Mouse (Mus musculus): ENCODE results near the gene Adh5. TPM values are rescaled to one million over a fixed set of nuclear protein-coding genes. Genes with fewer than 3 reads are reported as not detected.
"Not testable (repeated sequence)": the region's sequence is repeated elsewhere in the genome, so short reads cannot be mapped to it uniquely, and the experiment has no call there.

Adh5 gene
- total and polyA plus RNA-seq, 3 experiments = 384 to 487 (median 468) TPM

DNA sequence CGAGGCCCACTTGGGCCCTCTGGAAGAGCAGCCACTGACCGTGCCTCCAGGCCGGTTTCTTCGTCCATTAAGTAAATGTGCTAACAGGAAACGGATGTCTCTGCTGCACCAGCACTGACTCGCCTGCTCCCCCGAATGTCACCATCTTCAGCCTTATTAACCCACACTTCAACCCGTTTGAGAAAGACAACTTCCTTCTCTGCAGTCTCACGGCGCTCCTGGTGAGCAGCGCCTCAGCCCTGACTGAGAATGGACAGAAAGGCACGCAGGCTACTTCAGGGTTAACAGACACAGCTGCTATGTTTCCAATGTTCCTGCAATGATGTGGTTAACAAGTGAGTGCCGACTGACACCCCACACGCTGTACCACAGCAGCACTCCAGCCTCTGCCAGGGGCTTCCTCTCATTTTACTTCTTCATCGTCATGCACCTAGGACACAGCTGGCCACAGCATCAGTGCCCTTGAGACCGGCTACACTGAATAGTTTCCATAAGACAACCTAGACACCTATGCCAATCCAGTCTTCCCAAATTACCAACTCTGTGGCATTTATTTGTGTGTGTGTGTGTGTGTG is 21.8 kb downstream of the Adh5 start:
- Histone ChIP-seq H3K9ac (ENCODE audit: insufficient read depth, low read depth) (no peak overlapping the region), H3K4me1 (ENCODE audit: control insufficient read depth in 1 of 2, insufficient read depth in 2 of 2) (peaks cover 0 to 3% of the 10 kb centered on the region in 2 experiments; a peak in 1 of 4 replicates), H3K36me3 (replicated peaks in 1 of 2; ENCODE audit: control insufficient read depth in 1 of 2, insufficient read depth in 1 of 2, low read length in 1 of 2) (peaks cover 76 to 96% of the 10 kb centered on the region in 2 experiments), H3K27me3 (replicated peaks) (no peaks in the 10 kb centered on the region), H3K27ac (ENCODE audit: insufficient read depth, low read depth) (no peak overlapping the region), H3K9me3 (replicated peaks; ENCODE audit: low read length) (peaks cover 9% of the 10 kb centered on the region), H3K79me2 (replicated peaks; ENCODE audit: control insufficient read depth, extremely low read depth, insufficient read depth, poor library complexity, severe bottlenecking) (no peaks in the 10 kb centered on the region), H3K4me3 (replicated peaks in 1 of 3; ENCODE audit: low read depth in 2 of 3, low read length in 2 of 3, poor library complexity in 1 of 3) (no peak overlapping the region), H3K4me2 (ENCODE audit: insufficient read depth, low read depth, poor library complexity, severe bottlenecking) (no peak overlapping the region)
- no peak for TF ChIP-seq IRF4 (IDR thresholded peaks at IDR 0.05; ENCODE audit: low read depth, low read length)
- no peak for TF ChIP-seq ETS1 (conservative IDR thresholded peaks at IDR 0.05; ENCODE audit: low read depth, low read length)
- TF ChIP-seq E2F4 (IDR thresholded peaks at IDR 0.05; ENCODE audit: insufficient replicate concordance, low read depth, low read length) = no peak
- no peak for TF ChIP-seq PAX5 (IDR thresholded peaks at IDR 0.05; ENCODE audit: low read length)
- TF ChIP-seq ZNF384 (IDR thresholded peaks at IDR 0.05; ENCODE audit: low read depth, low read length) = no peak
- no peak for TF ChIP-seq JUND (conservative IDR thresholded peaks at IDR 0.05; ENCODE audit: low read depth, low read length)
- no peak for TF ChIP-seq MEF2A (IDR thresholded peaks at IDR 0.05; ENCODE audit: borderline replicate concordance, low read depth, low read length)
- TF ChIP-seq CHD2 (IDR thresholded peaks at IDR 0.05; ENCODE audit: low read length) = no peak
- no peak for TF ChIP-seq USF1 (IDR thresholded peaks at IDR 0.05; ENCODE audit: low read depth, low read length)
- no peak for TF ChIP-seq ZC3H11A (IDR thresholded peaks at IDR 0.05; ENCODE audit: low read depth, low read length)
- TF ChIP-seq NRF1 (IDR thresholded peaks at IDR 0.05; ENCODE audit: low read depth, low read length) = no peak
- TF ChIP-seq MYC (IDR thresholded peaks at IDR 0.05; ENCODE audit: low read depth, low read length) = no peak
- no peak for TF ChIP-seq KAT2A (IDR thresholded peaks at IDR 0.05; ENCODE audit: insufficient replicate concordance, low read length)
- TF ChIP-seq SIN3A (IDR thresholded peaks at IDR 0.05; ENCODE audit: low read length) = no peak
- no peak for TF ChIP-seq BHLHE40 (IDR thresholded peaks at IDR 0.05; ENCODE audit: low read depth, low read length)
- no peak for TF ChIP-seq JUN (IDR thresholded peaks at IDR 0.05; ENCODE audit: insufficient read depth, low read depth, low read length)
- no peak for TF ChIP-seq HCFC1 (IDR thresholded peaks at IDR 0.05; ENCODE audit: low read depth, low read length)
- TF ChIP-seq SMC3 (IDR thresholded peaks at IDR 0.05; ENCODE audit: low read depth, low read length) = no peak
- DNase-seq (ENCODE audit: extremely low read depth) = no peak
- dilution Hi-C loops (cut with MboI; ENCODE audit: extremely low pct_ligation_motif_present, extremely low pct_unique_long_range_greater_than_20kb, low sequenced_read_pairs) (no loop called here), in situ Hi-C loops (cut with MboI; ENCODE audit: low pct_ligation_motif_present, low pct_unique_long_range_greater_than_20kb, low sequenced_read_pairs) (no loop called here)

DNA sequence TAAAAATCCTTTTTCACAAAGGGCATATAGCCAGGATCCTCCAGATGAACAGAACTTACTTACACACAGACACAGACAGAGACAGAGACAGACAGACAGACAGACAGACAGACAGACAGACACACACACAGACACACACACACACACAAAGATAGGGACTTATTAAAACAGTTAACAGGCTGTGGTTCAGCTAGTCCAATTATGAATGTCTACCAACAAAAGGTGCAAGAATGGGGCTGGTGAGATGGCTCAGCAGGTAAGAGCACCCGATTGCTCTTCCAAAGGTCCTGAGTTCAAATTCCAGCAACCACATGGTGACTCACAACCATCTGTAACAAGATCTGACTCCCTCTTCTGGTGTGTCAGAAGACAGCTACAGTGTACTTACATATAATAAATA is 23.8 kb downstream of the Adh5 start:
- H3K27me3 ChIP-seq (replicated peaks); H3K4me2 ChIP-seq (ENCODE audit: insufficient read depth, low read depth, poor library complexity, severe bottlenecking); H3K9me3 ChIP-seq (replicated peaks; ENCODE audit: low read length); H3K9ac ChIP-seq (ENCODE audit: insufficient read depth, low read depth); dilution Hi-C loops (cut with MboI; ENCODE audit: extremely low pct_ligation_motif_present, extremely low pct_unique_long_range_greater_than_20kb, low sequenced_read_pairs); DNase-seq (ENCODE audit: extremely low read depth); in situ Hi-C loops (cut with MboI; ENCODE audit: low pct_ligation_motif_present, low pct_unique_long_range_greater_than_20kb, low sequenced_read_pairs); H3K27ac ChIP-seq (ENCODE audit: insufficient read depth, low read depth); H3K79me2 ChIP-seq (replicated peaks; ENCODE audit: control insufficient read depth, extremely low read depth, insufficient read depth, poor library complexity, severe bottlenecking); H3K4me3 ChIP-seq (replicated peaks in 1 of 3; ENCODE audit: low read depth in 2 of 3, low read length in 2 of 3, poor library complexity in 1 of 3): not testable (repeated sequence)
- Histone ChIP-seq H3K4me1 (ENCODE audit: control insufficient read depth in 1 of 2, insufficient read depth in 2 of 2) (peaks cover 0 to 10% of the 10 kb centered on the region in 2 experiments; a peak in 1 of 4 replicates), H3K36me3 (replicated peaks in 1 of 2; ENCODE audit: control insufficient read depth in 1 of 2, insufficient read depth in 1 of 2, low read length in 1 of 2) (peaks cover 72 to 96% of the 10 kb centered on the region in 2 experiments)
